ENCODE assay signal across 12 mouse cellular contexts in genomic region chr11:96397806-96398335, GRCm38 (mm10).
DNase-seq lines count a peak whose midpoint lies in the region.
"Had no signal": no experiment of that assay in that cellular context is flagged by ENCODE, and none has a peak within 500 bp of the region (broad histone marks: within the 10 kb centered on the region; RNA-seq: fewer than 3 reads in every experiment).

No protein-coding gene starts in this region.

- peak; percentile 26 to 50 for DNase-seq in kidney, postnatal 4 days
- DNase-seq in kidney, postnatal 14 days = no peak
- DNase-seq in urinary bladder, postnatal 14 days (ENCODE audit: low spot score) = peak; percentile 15
- DNase-seq in urinary bladder, postnatal 25 days (ENCODE audit: low spot score) = no peak
- peak; percentile 36 for DNase-seq in retina, postnatal 7 days (ENCODE audit: low read depth, low spot score)
- DNase-seq in testis, postnatal 14 days (ENCODE audit: low spot score) = no peak
- no peak for DNase-seq in left cerebral cortex, adult 11 months (ENCODE audit: low spot score)
- DNase-seq: adrenal gland, postnatal 14 days; cerebellum, adult 8-10 months; heart, postnatal 10 days; layer of hippocampus, adult 9-11 months; thymus, postnatal 4 days had no signal

Comparison
In these comparisons a context has a peak if more than half of its experiments do, and no peak if none do; other contexts are left out.
1. DNase-seq: peak in kidney, postnatal 4 days (2 of 2), urinary bladder, postnatal 14 days (single experiment) and retina, postnatal 7 days (single experiment); none in kidney, postnatal 14 days (single experiment), urinary bladder, postnatal 25 days (single experiment), testis, postnatal 14 days (single experiment) and left cerebral cortex, adult 11 months (single experiment).